9 mouse cellular contexts compared by ENCODE assay signal in the genomic region with DNA sequence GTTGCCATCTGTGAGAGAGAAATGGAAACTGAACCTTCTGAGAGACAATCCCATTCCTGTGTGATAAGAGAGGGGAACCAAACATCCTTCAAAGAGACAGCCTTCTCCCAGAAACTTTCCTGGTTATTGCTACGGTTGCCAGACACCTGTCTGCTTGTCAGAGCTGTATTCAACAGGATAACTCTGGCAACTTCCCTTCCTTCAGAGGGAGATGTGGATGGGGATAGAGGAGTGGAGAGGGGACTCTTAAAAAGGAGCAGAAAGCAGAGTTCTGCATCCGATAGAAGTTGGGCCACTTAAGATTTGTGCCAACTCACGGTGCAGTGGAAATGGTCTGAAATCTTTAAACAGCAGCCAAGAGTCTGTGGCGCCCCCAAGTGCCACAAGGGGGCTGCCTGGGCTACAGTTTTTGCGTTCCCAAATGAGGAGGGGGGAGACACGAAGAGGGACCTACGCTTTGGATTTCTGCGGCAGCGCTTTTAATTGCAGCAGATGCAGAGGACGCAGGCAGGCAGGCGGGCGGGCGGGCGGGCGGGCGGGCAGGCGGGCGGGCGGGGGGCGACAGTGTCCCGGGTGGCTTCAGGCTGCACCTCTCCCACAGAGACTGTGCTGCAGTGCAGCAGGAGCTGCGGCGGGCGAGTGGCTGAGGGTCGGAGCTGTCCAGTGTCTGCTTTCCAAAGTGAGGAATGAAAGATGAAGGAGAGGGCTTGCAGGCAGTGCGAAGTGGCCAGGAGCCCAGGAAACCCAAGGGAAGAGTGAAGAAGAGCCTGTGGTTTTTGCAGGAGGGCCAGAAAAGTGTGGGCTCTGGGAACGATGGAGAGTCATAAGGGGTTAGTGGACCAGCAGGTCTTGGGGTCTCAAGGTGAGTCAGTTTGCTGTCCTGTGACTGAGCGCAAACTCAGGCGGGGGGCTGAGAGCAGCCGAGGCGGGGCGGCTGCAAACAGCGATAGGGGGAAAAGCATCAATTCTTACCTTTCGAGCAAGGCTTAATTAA. TPM values are rescaled to one million over a fixed set of nuclear protein-coding genes. Genes with fewer than 3 reads are reported as not detected.
DNase-seq lines count a peak whose midpoint lies in the region; ATAC-seq lines count a peak whose summit lies in the region.
"Had no signal": no experiment of that assay in that cellular context is flagged by ENCODE, and none has a peak within 500 bp of the region (broad histone marks: within the 10 kb centered on the region; RNA-seq: fewer than 3 reads in every experiment).

No protein-coding gene starts in this region.

- H3K9ac ChIP-seq in hindbrain, embryonic 13.5 days, result peak overlapping the region; percentile 46; the same call in 1 of the 2 replicates
- peak overlapping the region; percentile 37; the same call in 1 of the 2 replicates for H3K9ac ChIP-seq in midbrain, embryonic 12.5 days (replicated peaks)

- peaks cover 6% of the 10 kb centered on the region; the same call in 1 of the 2 replicates for H3K27me3 ChIP-seq in hindbrain, embryonic 13.5 days
- peaks cover 21% of the 10 kb centered on the region for H3K27me3 ChIP-seq in midbrain, embryonic 12.5 days

- peaks cover 89% of the 10 kb centered on the region for H3K36me3 ChIP-seq in hindbrain, embryonic 13.5 days
- peaks cover 55% of the 10 kb centered on the region for H3K36me3 ChIP-seq in midbrain, embryonic 12.5 days

- H3K4me1 ChIP-seq in hindbrain, embryonic 13.5 days (replicated peaks), result peaks cover 26% of the 10 kb centered on the region
- H3K4me1 ChIP-seq in midbrain, embryonic 12.5 days, result peaks cover 11% of the 10 kb centered on the region

- 56% methylated on average over 26 of the region's 34 CpGs for whole genome bisulfite sequencing in hindbrain, embryonic 13.5 days
- WGBS in midbrain, embryonic 12.5 days, result 53% methylated on average over 34 of the region's 34 CpGs

- no peak overlapping the region for H3K27ac ChIP-seq in hindbrain, embryonic 13.5 days
- peak overlapping the region; percentile 10; the same call in 1 of the 2 replicates for H3K27ac ChIP-seq in midbrain, embryonic 12.5 days (replicated peaks)

- DNase-seq in R1 (ENCODE audit: low read depth, low spot score), result peak; percentile 53
- peak; percentile 52 for DNase-seq in embryo, embryonic 10 days (ENCODE audit: low spot score)
- DNase-seq in c-Kit-positive CD71-positive TER-119-positive erythroid progenitor cells, embryonic 14.5 days (ENCODE audit: low spot score), result no peak
- DNase-seq in right cerebral cortex, postnatal 14 days, result no peak
- DNase-seq in thymus, postnatal 0 days (ENCODE audit: low spot score), result no peak
- no peak for DNase-seq in gastrocnemius, postnatal 25 days

- peak overlapping the region; percentile 51 for H3K4me2 ChIP-seq in hindbrain, embryonic 13.5 days
- peak overlapping the region; percentile 52 for H3K4me2 ChIP-seq in midbrain, embryonic 12.5 days (replicated peaks)

- no peaks in the 10 kb centered on the region; the same call in 1 of the 2 replicates for H3K9me3 ChIP-seq in hindbrain, embryonic 13.5 days
- peaks cover 17% of the 10 kb centered on the region for H3K9me3 ChIP-seq in midbrain, embryonic 12.5 days

- ATAC-seq in hindbrain, embryonic 13.5 days (ENCODE audit: low FRiP score), result no peak
- ATAC-seq in midbrain, embryonic 12.5 days (ENCODE audit: low FRiP score, low read depth), result peak; percentile 7; the same call in 1 of the 2 replicates

- peak overlapping the region; percentile 28 for H3K4me3 ChIP-seq in hindbrain, embryonic 13.5 days
- peak overlapping the region; percentile 39 for H3K4me3 ChIP-seq in midbrain, embryonic 12.5 days

RNA-seq across cellular contexts. Expression of a gene that starts 12.6 kb away (rescaled TPM):
- polyA plus RNA-seq in hindbrain, embryonic 13.5 days (2015; fragmentation: Nextera tagmentation; extraction: Ambion mirVana), result 1.5 and 2.1 TPM in 2 replicates
- polyA plus RNA-seq in midbrain, embryonic 12.5 days (2016; fragmentation: Nextera tagmentation; extraction: Ambion mirVana), result 1.1 and 1.2 TPM in 2 replicates
- 0.05 and 0.10 TPM in 2 replicates for polyA plus RNA-seq in thymus, postnatal 0 days (2015; fragmentation: Nextera tagmentation; extraction: Ambion mirVana)
- total RNA-seq in gastrocnemius, postnatal 25 days (2021), result not detected
- polyA plus RNA-seq: large intestine, adult 2 months had no signal

Comparison
In these comparisons a context has a peak if more than half of its experiments do, and no peak if none do; other contexts are left out.
1. DNase-seq: peak in R1 (single experiment) and embryo, embryonic 10 days (single experiment); none in c-Kit-positive CD71-positive TER-119-positive erythroid progenitor cells, embryonic 14.5 days (single experiment), right cerebral cortex, postnatal 14 days (single experiment), thymus, postnatal 0 days (single experiment) and gastrocnemius, postnatal 25 days (single experiment).